Mouse (Mus musculus): ENCODE data around the gene Itpr3. TPM values are rescaled to one million over a fixed set of nuclear protein-coding genes. Genes with fewer than 3 reads are reported as not detected.

Itpr3 gene
- total RNA-seq, 1 experiment from 2014 or later: 13.2 TPM

- ATAC-seq (replicated peaks; ENCODE audit: low read depth, poor library complexity, severe bottlenecking): peak; percentile 92
These were observed 76.5 kb downstream of the Itpr3 start, which contains the start of gene Uqcc2 for GRCm38 (mm10) chr17:27133551-27134141. TSS of gene Uqcc2 (minus strand) at chr17:27133916.

DNA sequence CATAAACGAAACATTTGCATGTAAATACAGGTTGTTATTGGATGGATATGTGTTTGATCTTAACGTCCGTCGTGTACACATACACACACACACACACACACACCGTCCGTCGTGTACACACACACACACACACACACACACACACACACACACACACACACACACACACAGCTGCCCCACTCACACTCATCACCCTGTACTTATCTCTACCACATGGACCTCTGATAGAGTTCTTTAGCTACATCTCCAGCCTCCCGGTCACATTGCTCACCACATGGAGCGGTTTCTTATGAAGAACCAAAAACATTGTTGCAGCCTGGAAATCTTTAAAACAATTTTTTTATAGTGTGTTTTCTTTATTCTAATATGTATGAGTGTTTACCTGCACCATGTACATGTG lies 77.1 kb downstream of the Itpr3 start:
- ATAC-seq (replicated peaks; ENCODE audit: low read depth, poor library complexity, severe bottlenecking): no peak; the same call in 1 of the 2 replicates

GRCm38 (mm10) chr17:27134715-27135114 lies 77.6 kb downstream of the Itpr3 start:
- no peak for ATAC-seq (replicated peaks; ENCODE audit: low read depth, poor library complexity, severe bottlenecking)

DNA sequence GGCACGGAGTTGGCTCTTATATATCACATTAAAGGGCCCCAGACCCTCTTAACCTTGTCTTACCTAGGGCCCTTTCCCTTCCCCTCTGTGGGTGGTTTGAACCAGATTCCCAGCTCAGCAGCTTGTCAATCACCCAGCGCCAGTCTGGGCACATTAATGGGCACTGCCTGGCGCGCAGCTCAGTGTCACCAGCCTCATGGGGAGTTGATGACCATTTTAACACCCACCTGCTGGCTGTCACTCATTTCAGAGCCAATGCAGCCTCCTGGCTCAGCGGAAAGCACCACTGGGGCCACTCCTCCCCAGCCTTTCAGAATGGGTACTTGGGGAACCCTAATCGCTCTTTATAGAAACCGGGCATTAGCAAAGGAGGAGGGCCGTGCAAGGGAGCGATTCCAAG lies 81.3 kb downstream of the Itpr3 start:
- ATAC-seq (replicated peaks; ENCODE audit: low read depth, poor library complexity, severe bottlenecking): no peak

DNA sequence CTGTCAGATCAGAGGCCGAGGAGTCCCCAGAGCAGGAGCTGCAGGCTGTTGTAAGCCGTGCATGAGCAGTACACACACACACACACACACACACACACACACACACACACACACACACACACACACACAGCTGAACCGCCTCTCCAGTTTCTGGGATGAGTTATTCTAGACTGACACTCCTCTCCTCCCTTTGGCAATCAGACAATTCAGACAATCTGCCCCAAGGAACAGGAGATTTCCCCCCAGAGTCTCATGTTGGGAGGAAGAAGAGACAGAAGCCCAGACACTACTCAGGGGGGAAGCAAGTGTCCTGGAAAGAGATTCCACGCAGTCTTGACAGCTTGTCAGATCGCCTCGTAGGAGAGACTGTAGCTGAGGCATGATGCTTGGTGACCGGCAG lies 82.2 kb downstream of the Itpr3 start:
- no peak for ATAC-seq (replicated peaks; ENCODE audit: low read depth, poor library complexity, severe bottlenecking)

DNA sequence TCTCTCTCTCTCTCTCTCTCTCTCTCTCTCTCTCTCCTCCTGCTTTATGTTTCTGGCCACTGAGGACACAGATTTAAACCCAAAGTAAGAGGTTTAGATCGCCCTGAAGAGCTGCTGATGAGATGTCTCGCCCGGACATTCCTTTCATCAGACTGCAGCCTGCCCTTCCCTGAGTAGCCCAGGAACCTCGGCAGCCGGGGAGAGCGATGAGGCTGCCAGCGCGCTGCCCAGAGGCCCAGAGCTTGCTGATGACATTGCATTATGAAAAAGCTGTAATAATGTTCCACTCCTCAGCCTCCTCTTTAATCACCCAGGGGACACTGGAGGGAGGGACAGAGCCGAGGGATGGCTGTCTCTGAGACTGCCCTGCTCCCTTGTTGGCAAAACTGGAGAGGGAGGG lies 83.2 kb downstream of the Itpr3 start:
- ATAC-seq (replicated peaks; ENCODE audit: low read depth, poor library complexity, severe bottlenecking): no peak

DNA sequence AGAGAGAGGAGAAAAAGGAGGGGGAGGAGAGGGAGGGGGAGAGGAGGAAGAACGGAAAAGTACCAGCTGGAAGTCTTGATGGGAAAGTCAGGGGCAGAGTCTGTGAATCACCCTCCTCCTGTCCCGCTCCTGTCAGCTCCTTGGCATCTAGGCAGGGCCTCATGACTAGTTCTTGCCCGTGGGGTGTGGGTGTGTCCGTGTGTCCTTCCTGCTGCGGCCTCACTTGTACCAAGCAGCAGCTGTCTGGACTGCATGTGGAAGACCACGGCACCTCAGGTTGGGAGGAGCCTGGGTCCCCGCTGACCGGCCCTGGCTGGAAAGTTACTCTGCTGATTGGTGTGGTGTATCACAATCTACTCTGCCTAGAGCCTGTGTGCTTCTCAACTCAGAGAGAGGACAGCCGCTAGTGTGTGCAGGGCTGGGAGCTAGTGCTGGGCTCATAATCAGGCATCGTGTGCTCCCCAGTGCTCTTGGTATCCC lies 84.9 kb downstream of the Itpr3 start:
- ATAC-seq (replicated peaks; ENCODE audit: low read depth, poor library complexity, severe bottlenecking): no peak

DNA sequence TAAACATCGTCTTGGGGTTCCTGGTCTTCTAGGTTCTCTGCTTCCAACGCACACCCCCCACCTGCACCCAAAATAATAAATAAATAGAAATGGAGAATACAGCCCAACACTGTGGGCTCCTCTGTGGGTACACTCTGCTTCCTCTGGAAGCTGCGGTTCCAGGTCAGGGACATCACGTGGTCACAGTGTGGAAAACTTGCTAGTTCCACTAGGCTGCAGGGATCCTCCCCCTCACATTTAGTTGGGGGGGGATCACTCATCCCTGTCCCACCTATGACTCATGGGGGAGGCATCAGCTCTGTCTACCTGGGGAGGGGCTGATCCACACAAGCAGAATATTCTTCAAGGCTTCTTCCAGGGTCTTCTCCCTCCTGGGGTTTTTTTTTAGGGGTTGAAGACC lies 87.0 kb downstream of the Itpr3 start:
- ATAC-seq (replicated peaks; ENCODE audit: low read depth, poor library complexity, severe bottlenecking): 0 out of 2 replicates have a peak, but pooled peaks have one; percentile 8

DNA sequence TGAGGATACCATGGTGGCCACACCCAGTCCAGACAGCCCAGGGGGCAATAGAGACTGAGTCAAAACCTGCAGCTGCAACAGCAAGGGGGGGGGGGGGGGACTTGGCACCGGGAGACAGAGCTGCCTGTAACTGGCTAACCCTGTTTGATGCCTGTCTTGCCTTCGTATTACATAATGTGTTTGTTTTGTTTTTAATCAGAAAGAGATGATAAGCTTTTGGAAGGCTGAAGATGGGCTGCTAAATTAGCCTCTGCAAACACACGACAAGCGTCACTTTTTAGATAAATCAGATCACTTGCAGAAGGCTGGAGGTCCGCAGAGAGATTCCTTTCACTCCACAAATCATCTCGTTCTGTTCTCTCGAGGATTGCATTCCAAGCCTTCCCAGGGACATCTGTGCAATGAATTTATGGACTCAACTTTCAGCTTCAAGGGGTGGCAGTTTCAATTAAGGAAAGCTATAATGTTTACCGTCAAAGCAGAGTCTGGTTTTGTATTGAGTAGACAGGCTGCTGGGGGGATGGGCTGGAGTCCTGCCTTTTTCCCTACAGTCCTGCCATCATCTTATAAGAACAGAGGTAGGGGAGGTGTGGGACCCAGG lies 89.3 kb downstream of the Itpr3 start:
- ATAC-seq (replicated peaks; ENCODE audit: low read depth, poor library complexity, severe bottlenecking): no peak

- ATAC-seq (replicated peaks; ENCODE audit: low read depth, poor library complexity, severe bottlenecking): no peak
These were observed 93.8 kb downstream of the Itpr3 start for GRCm38 (mm10) chr17:27150871-27151270.

DNA sequence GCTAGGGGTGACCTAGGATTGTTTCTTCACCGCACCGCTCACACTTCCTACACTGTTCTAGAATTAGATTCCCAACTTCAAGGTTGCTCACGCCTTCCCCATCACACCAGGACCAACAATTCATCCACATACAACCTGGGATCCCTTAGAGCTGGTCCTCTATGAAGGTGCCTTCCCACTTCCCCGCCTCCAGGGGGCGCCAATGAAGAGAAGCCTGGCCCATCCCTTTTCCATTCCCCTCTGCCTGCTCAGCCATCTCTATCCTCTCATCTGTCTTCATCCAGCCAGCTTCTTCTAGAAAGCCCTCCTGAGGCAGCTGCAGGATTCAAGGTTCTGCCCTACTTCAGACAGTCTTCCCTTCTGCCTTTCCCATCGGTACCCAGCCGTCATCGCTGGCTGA lies 94.3 kb downstream of the Itpr3 start:
- no peak for ATAC-seq (replicated peaks; ENCODE audit: low read depth, poor library complexity, severe bottlenecking)

DNA sequence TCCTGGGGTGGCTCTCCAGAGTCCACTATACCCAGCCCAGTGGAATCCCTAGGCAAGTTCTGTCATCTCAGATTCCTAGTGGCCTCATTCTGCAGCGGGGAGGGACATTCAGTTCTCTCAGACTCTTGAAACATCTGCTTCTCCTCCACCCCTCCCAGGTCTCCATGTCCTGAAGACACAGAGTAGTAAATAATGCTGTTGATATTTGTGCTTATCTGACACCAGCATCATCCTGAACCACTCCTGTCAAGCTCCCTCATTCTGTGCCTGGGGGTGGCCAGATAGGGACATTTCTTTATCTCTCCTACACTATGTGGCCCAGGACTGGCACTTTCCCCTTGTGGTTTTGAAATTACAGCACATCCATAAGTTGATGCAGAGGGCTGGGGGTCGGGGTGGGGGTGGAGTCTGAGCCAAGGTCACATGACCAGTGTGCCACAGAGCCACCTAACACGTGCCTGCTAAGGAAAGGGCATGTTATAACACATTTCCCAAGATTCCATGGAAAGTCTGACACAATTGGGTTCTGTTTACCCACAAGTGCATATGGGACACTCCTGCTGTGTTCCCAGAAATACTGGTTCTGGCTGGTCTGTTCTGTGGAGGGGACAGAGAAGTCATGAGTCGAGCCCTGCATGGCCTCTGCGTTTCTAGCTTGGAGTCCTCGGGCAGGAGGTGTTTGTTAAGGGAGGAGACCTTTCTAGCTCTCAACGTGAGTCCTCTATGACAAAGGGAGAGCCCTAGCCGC lies 96.0 kb downstream of the Itpr3 start:
- peak; percentile 85 for ATAC-seq (replicated peaks; ENCODE audit: low read depth, poor library complexity, severe bottlenecking)

DNA sequence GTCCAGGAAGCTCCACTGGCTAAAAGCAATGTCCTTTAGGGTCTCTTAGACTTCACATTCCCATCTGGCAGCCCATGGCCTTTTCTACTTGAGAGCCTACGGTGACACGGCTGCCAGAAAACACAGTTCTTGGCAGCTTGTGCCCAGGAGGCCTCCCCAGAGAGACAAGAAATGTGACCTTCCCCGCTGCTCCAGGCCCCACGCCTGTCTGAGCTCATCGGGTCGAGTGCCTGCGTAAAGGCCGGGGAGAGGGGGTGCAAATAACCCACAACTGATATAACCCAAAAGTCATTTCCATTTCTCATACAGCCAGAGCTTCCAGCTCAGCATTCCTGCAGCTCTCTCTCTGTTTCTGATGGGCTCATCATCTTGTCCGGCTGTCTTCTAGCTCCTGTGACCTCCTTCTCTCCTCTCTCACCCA lies 96.7 kb downstream of the Itpr3 start:
- no peak for ATAC-seq (replicated peaks; ENCODE audit: low read depth, poor library complexity, severe bottlenecking)

DNA sequence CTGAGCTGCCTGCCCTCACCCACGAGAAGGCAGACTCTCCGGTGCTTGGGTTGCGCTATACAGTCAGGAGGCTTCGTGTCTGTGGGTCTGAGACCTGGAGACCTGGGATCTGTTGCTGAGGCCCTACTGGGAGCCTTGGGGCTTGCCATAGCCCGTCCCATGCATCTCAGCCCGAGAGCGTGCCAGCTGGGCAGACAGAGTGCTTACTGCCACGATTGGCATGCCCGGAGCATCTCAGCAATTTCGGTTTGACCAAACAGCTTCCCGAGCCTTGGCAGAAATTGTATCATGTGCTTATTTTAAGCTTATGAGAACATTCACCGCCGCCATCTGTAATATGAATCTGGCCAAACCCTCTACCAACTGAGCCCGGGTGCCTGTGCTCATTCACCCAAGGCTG lies 97.2 kb downstream of the Itpr3 start:
- ATAC-seq (replicated peaks; ENCODE audit: low read depth, poor library complexity, severe bottlenecking): no peak

DNA sequence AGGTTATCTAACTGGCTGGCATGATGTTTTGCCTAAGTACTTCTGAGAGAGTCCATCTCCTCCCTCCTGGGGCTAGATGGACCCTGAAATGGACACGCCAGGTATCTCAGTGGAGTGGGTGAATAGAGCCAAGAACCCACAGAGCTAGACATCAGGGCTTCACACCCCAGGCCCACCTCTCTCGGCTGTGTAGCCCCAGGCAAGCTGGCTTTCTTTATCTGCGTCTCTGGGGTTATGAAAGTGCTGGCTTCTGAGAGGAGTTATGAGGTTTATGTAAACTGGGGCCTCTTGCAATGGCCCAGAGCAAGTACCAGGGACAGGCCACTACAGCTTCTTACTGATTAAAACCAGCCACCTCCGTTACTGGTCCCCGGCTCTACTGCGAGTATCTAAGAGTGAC lies 97.8 kb downstream of the Itpr3 start:
- no peak for ATAC-seq (replicated peaks; ENCODE audit: low read depth, poor library complexity, severe bottlenecking)

DNA sequence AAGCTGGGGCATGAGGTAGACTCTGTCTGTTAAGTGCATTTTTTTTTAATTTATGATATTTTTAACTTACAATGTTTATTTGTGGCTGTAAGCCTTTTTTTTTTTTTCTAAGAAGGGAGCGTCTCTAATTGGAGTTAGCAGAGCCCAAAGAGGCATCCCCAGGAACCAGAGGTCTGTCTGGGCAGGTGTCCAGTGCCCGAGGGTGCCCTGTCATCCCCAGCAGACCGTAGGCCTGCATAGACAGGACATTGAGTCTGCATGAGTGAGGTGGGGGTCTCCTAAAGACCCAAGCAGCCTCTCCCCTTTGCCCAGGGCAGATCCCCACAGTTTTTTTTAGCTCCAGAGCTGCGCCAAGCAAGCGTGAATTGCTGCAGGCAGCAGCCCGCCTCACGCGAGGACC lies 98.6 kb downstream of the Itpr3 start:
- no peak for ATAC-seq (replicated peaks; ENCODE audit: low read depth, poor library complexity, severe bottlenecking)

GRCm38 (mm10) chr17:27158439-27158838 lies 101.3 kb downstream of the Itpr3 start:
- no peak for ATAC-seq (replicated peaks; ENCODE audit: low read depth, poor library complexity, severe bottlenecking)

DNA sequence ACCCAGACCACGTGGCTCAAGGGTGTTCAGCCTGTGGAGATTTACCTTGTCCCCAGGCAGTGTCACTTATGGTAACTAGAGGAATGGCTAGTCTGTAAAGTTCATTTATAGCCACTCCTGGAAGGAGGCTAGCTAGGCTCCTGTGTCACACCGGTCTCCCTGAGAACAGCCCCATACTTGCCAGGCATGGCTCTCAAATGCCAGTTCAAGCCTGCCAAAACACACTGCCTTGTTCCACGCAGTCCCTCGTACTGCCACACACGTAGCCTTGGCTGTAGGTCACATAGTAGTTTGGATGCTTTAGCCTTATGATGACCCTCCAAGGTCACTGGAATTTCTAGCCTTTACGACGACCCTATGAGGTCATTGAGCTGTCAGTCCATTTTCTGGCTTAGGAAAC lies 102.1 kb downstream of the Itpr3 start:
- no peak for ATAC-seq (replicated peaks; ENCODE audit: low read depth, poor library complexity, severe bottlenecking)

- ATAC-seq (replicated peaks; ENCODE audit: low read depth, poor library complexity, severe bottlenecking): no peak
These were observed 103.8 kb downstream of the Itpr3 start for GRCm38 (mm10) chr17:27160905-27161304.

DNA sequence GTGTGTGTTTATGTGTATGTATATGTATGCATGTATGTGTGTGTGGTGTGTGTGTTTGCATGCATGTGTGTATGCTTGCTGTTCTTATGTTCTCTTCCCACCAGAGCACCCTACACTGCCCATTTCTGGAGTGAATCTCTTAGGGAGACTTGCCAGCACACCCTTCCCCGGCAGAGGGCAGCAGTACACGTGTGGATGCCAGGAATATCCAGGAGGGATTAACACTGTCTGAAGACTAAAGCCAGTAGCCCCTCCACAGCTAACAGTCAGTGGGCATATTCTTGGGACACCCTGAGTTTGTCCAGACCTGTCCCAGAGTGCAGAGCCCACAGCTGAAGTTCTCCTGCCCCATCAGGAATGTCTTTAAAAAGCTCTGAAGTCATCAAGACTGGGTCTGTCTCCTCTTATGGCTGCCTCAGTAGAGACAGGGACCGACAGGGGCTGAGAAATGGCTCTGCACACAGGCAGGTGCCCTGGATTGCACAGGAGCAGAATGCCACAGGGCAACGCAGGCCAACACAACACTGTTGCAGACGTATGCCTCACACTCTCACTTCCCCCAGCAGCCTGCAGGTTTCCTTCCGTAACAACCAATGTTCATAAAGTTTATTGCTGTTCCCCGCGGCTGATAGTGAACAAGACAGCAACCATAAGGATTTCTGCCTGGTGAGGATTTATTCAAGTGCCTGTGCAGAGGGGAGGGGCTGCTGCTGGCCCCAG lies 108.1 kb downstream of the Itpr3 start:
- ATAC-seq (replicated peaks; ENCODE audit: low read depth, poor library complexity, severe bottlenecking): peak; percentile 38; the same call in 1 of the 2 replicates

DNA sequence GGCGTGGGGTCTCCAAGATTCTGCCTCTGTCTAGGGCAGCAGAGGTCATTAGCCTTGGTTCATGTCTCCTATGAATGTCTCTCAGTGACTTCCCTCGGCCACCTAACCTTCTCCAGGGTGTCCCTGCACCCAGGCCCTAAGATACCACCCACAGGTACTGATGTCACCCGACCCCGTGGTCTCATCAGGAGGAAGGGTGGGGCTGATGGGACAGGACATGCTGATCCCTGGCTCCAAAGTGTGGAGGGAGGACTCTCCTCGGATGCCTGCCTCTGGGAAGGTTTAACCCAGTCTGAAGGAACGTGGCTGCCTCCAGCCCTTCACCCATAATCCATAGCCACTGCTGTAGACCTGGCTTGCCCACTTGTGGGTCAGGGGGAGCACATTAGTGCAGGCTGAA lies 109.8 kb downstream of the Itpr3 start:
- ATAC-seq (replicated peaks; ENCODE audit: low read depth, poor library complexity, severe bottlenecking): no peak
